Mouse (Mus musculus): ENCODE data around the gene Olfr313. TPM values are rescaled to one million over a fixed set of nuclear protein-coding genes. Genes with fewer than 3 reads are reported as not detected.
"Not testable (repeated sequence)": the region's sequence is repeated elsewhere in the genome, so short reads cannot be mapped to it uniquely, and the experiment has no call there.

The Olfr313 gene
- polyA plus RNA-seq, 1 experiment from 2014 or later, result not detected

DNA sequence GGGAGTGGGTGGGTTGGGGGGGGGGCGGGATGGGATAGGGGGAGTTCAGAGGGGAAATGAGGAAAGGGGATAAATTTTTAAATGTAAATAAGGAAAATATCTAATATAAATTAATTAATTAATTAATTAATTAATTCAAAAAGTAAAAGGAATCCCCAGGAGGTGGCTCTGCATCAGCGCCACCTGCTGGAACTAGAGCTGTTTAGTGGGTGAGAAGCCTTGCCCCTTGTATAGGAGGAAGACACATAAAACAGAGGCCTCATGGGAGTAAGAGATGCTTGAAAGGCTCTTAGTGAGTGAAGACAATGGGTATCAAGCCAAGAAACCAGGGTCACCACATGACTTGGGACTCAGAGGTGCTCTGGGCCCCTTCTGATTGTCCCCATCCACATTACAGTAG, 18.9 kb upstream of the Olfr313 start:
- H3K27ac ChIP-seq (ENCODE audit: low read depth, low read length), result no peak overlapping the region
- no peak overlapping the region for H3K9ac ChIP-seq (ENCODE audit: low read depth, low read length)
- WGBS, result 77% methylated on average over 2 of the region's 2 CpGs
- H3K9me3 ChIP-seq (ENCODE audit: control insufficient read depth, low read length), result no peaks in the 10 kb centered on the region
- H3K36me3 ChIP-seq (ENCODE audit: control insufficient read depth, insufficient read depth, low read length), result no peaks in the 10 kb centered on the region
- no peaks in the 10 kb centered on the region for H3K27me3 ChIP-seq (replicated peaks; ENCODE audit: control insufficient read depth, insufficient read depth, low read length)
- ATAC-seq (replicated peaks; ENCODE audit: low FRiP score) (no peak), DNase-seq (ENCODE audit: low spot score) (no peak)
- no peaks in the 10 kb centered on the region for H3K4me1 ChIP-seq (replicated peaks; ENCODE audit: control insufficient read depth, insufficient read depth, low read length)
- no peak overlapping the region for H3K4me2 ChIP-seq
- H3K4me3 ChIP-seq (ENCODE audit: low read depth, low read length), result no peak overlapping the region

DNA sequence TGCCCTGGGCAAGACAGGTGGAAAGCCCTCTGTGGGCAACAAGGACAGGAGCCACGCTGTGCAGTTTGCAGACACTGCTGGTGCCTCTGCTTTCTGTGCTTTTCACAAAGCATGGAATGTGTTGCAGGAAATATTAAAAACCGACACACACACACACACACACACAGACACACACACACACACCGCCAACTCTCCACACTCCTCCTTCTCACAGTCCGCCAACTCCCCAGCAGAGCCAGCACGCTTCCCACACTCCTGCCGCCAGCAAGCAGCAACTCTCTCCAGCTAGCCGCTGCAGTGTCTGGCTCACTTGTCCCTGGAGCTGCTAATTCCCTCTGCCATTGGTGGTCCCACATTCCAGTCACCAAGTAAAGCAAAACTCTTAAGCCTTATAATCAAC, 17.9 kb upstream of the Olfr313 start:
- Histone ChIP-seq H3K9ac (ENCODE audit: low read depth, low read length) (no peak overlapping the region), H3K4me3 (ENCODE audit: low read depth, low read length) (no peak overlapping the region), H3K27me3 (replicated peaks; ENCODE audit: control insufficient read depth, insufficient read depth, low read length) (no peaks in the 10 kb centered on the region), H3K4me2 (no peak overlapping the region), H3K36me3 (ENCODE audit: control insufficient read depth, insufficient read depth, low read length) (no peaks in the 10 kb centered on the region), H3K4me1 (replicated peaks; ENCODE audit: control insufficient read depth, insufficient read depth, low read length) (no peaks in the 10 kb centered on the region; the same call in 1 of the 2 replicates), H3K9me3 (ENCODE audit: control insufficient read depth, low read length) (no peaks in the 10 kb centered on the region), H3K27ac (ENCODE audit: low read depth, low read length) (no peak overlapping the region)
- ATAC-seq (replicated peaks; ENCODE audit: low FRiP score), result no peak
- no peak for DNase-seq (ENCODE audit: low spot score)
- WGBS, result 80% methylated on average over 7 of the region's 7 CpGs

DNA sequence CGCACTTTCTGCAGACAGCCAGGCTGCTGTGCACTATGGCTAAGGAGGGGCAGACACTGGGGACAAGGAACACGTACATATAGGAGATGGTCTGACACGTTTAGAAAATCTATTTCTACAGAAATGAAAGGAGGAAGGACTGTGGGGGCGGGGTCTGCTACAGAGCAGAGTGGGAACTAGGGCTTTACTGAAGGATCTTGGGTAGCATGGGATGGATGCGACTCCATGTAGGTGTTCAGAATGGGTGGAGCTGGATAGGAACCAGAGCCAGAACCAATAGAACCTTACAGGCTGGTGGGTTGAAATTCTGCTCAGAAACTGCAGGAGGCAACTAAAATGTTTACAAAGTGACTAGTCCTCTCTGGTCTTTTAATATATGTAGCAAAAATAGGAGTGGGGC, 15.1 kb upstream of the Olfr313 start:
- H3K9me3 ChIP-seq (ENCODE audit: control insufficient read depth, low read length), result no peaks in the 10 kb centered on the region
- ATAC-seq (replicated peaks; ENCODE audit: low FRiP score), result no peak
- no peaks in the 10 kb centered on the region for H3K36me3 ChIP-seq (ENCODE audit: control insufficient read depth, insufficient read depth, low read length)
- no peak for DNase-seq (ENCODE audit: low spot score)
- H3K4me2 ChIP-seq, result no peak overlapping the region
- H3K27me3 ChIP-seq (replicated peaks; ENCODE audit: control insufficient read depth, insufficient read depth, low read length), result no peaks in the 10 kb centered on the region
- H3K4me1 ChIP-seq (replicated peaks; ENCODE audit: control insufficient read depth, insufficient read depth, low read length), result no peaks in the 10 kb centered on the region; the same call in 1 of the 2 replicates
- no peak overlapping the region for H3K9ac ChIP-seq (ENCODE audit: low read depth, low read length)
- 66% methylated on average over 5 of the region's 5 CpGs for WGBS
- no peak overlapping the region for H3K4me3 ChIP-seq (ENCODE audit: low read depth, low read length)
- H3K27ac ChIP-seq (ENCODE audit: low read depth, low read length), result no peak overlapping the region

DNA sequence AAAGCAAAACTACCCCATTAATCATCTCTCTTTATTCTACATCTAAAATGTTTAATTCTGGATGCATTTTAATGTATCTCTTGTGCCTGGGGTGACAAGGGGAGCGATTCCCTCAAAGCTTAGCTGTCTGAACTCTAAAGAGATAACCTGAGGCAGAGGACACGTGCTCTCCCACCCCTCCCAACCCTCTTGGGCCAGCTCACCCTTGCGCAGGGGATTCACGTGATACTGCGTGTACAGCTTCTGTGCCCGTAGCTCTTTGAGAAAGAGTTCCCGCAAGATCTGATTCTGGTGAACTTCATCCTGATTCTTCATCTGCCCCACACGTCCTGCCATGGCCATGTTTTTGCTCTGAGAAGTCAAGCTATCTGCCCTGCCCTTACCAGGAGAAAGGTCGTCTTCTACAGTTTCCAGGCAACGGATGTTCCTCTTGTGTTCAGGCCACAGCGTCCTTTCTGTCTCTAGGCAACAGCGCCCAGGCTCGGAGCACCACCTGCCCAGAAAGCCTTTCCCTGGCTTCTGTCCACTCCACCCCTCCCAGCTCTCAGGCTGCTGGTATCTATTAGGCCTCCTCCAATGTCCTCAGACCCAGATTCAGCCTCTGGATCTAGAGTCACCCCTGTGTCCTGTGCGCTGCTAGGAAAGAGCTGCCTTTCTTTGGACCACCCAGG, 13.1 kb upstream of the Olfr313 start, which contains the start of gene Fam183b:
Fam183b (minus strand) TSS at position 403 of the 671 bp plus-strand sequence.
- Histone ChIP-seq H3K27ac (ENCODE audit: low read depth, low read length) (no peak within 1 kb of the TSS), H3K4me1 (replicated peaks; ENCODE audit: control insufficient read depth, insufficient read depth, low read length) (no peaks in the 10 kb centered on the region; the same call in 1 of the 2 replicates), H3K36me3 (ENCODE audit: control insufficient read depth, insufficient read depth, low read length) (no peaks in the 10 kb centered on the region), H3K4me3 (ENCODE audit: low read depth, low read length) (no peak within 1 kb of the TSS), H3K4me2 (no peak within 1 kb of the TSS), H3K9ac (ENCODE audit: low read depth, low read length) (no peak within 1 kb of the TSS), H3K9me3 (ENCODE audit: control insufficient read depth, low read length) (no peaks in the 10 kb centered on the region), H3K27me3 (replicated peaks; ENCODE audit: control insufficient read depth, insufficient read depth, low read length) (no peaks in the 10 kb centered on the region)
- 44% methylated on average over 14 of the region's 14 CpGs for WGBS
- no peak for ATAC-seq (replicated peaks; ENCODE audit: low FRiP score)
- DNase-seq (ENCODE audit: low spot score), result no peak

DNA sequence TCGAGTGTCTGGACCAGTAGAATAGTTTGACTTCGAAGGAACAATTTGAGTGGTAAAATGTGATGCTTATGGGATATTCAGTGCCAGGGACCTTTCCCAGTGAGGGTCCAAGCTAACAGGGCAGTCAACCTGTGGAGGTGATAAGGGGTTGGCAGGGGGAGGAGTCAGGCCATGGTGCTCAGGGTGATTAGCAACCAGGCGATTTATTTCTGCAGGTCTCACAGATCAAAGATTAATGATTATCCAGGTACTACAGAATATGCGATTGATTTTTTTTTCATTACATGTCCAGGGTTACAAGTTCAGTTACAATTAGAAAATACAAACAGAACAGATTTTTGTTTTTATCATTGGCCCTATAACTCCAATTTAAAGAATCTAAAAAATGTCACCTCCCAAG, 10.9 kb upstream of the Olfr313 start:
- H3K4me1 ChIP-seq (replicated peaks; ENCODE audit: control insufficient read depth, insufficient read depth, low read length), result no peaks in the 10 kb centered on the region; the same call in 1 of the 2 replicates
- no peak overlapping the region for H3K4me2 ChIP-seq
- H3K27me3 ChIP-seq (replicated peaks; ENCODE audit: control insufficient read depth, insufficient read depth, low read length), result no peaks in the 10 kb centered on the region
- WGBS, result 68% methylated on average over 4 of the region's 4 CpGs
- ATAC-seq (replicated peaks; ENCODE audit: low FRiP score), result no peak
- no peak overlapping the region for H3K27ac ChIP-seq (ENCODE audit: low read depth, low read length)
- no peak for DNase-seq (ENCODE audit: low spot score)
- no peaks in the 10 kb centered on the region for H3K36me3 ChIP-seq (ENCODE audit: control insufficient read depth, insufficient read depth, low read length)
- no peak overlapping the region for H3K9ac ChIP-seq (ENCODE audit: low read depth, low read length)
- H3K4me3 ChIP-seq (ENCODE audit: low read depth, low read length), result no peak overlapping the region
- H3K9me3 ChIP-seq (ENCODE audit: control insufficient read depth, low read length), result no peaks in the 10 kb centered on the region

DNA sequence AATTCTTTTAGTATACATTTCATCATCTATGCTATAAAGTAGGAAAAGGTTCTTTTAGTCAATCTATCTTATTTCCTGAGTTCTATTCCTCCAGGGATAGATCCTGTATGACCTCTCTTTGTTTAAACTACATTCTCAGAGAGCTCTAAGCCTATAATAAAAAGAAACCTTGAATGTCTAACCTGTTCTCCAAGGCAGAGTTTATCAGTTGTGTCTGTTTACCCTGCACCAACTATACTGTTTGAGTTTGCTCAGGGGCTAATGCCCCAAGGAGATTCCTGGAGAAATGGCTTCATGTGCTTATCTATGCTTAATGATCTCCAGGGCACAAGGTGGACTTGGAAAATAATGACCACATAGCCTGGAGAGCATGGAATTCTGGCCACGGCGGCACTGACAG, 10.4 kb upstream of the Olfr313 start:
- Histone ChIP-seq H3K4me2 (no peak overlapping the region), H3K36me3 (ENCODE audit: control insufficient read depth, insufficient read depth, low read length) (no peaks in the 10 kb centered on the region), H3K4me1 (replicated peaks; ENCODE audit: control insufficient read depth, insufficient read depth, low read length) (no peaks in the 10 kb centered on the region; the same call in 1 of the 2 replicates), H3K27ac (ENCODE audit: low read depth, low read length) (no peak overlapping the region), H3K4me3 (ENCODE audit: low read depth, low read length) (no peak overlapping the region), H3K27me3 (replicated peaks; ENCODE audit: control insufficient read depth, insufficient read depth, low read length) (no peaks in the 10 kb centered on the region), H3K9ac (ENCODE audit: low read depth, low read length) (no peak overlapping the region), H3K9me3 (ENCODE audit: control insufficient read depth, low read length) (no peaks in the 10 kb centered on the region)
- 57% methylated on average over 2 of the region's 2 CpGs for WGBS
- DNase-seq (ENCODE audit: low spot score) (no peak), ATAC-seq (replicated peaks; ENCODE audit: low FRiP score) (no peak)

DNA sequence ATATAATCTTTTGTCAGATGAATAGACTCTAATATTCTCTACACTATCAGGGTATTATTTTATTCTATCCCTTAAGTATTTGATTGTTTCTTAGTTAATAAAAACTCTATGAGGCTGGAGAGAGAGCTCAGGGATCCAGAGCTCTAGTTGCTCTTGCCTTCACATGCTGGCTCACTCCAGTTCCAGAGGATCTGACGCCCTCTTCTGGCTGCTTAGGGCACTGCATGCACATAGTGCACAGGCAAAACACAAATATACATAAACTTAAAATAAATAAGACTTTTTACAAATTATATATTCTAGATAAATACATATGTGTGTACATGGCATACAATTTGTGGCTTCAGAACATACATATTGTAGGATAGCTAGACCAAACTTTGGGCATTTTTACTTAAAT, 2.8 kb upstream of the Olfr313 start:
- H3K27ac ChIP-seq (ENCODE audit: low read depth, low read length), result no peak overlapping the region
- WGBS, result 10% methylated on average over 1 of the region's 1 CpGs
- no peaks in the 10 kb centered on the region for H3K36me3 ChIP-seq (ENCODE audit: control insufficient read depth, insufficient read depth, low read length)
- no peaks in the 10 kb centered on the region for H3K4me1 ChIP-seq (replicated peaks; ENCODE audit: control insufficient read depth, insufficient read depth, low read length)
- H3K27me3 ChIP-seq (replicated peaks; ENCODE audit: control insufficient read depth, insufficient read depth, low read length), result no peaks in the 10 kb centered on the region
- ATAC-seq (replicated peaks; ENCODE audit: low FRiP score), result no peak
- no peak overlapping the region for H3K4me2 ChIP-seq
- DNase-seq (ENCODE audit: low spot score), result no peak
- no peaks in the 10 kb centered on the region for H3K9me3 ChIP-seq (ENCODE audit: control insufficient read depth, low read length)
- H3K9ac ChIP-seq (ENCODE audit: low read depth, low read length), result no peak overlapping the region
- H3K4me3 ChIP-seq (ENCODE audit: low read depth, low read length), result no peak overlapping the region

DNA sequence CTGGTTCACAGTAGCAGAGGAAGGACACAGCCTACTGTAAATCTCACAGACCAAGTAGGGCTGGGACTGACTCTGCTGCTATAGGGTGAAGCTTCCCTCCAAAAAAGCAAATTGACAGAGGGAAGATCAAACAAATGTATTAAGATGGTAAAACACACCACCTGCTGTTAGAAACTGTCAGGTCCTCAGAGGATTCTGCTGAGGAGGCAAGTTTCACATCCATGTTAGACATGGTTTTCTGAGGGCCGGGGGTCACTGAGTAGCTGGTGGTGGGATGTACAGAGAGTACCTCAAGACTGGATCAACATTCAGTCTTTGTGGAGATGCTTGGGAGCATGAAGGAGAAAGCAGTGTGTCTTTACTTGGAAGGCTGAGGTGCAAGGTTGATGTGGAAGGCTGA, 876 bp downstream of the Olfr313 start:
- ATAC-seq (replicated peaks; ENCODE audit: low FRiP score), result no peak
- Histone ChIP-seq H3K27me3 (replicated peaks; ENCODE audit: control insufficient read depth, insufficient read depth, low read length) (no peaks in the 10 kb centered on the region), H3K4me3 (ENCODE audit: low read depth, low read length) (no peak overlapping the region), H3K9me3 (ENCODE audit: control insufficient read depth, low read length) (no peaks in the 10 kb centered on the region), H3K4me2 (no peak overlapping the region), H3K27ac (ENCODE audit: low read depth, low read length) (no peak overlapping the region), H3K36me3 (ENCODE audit: control insufficient read depth, insufficient read depth, low read length) (no peaks in the 10 kb centered on the region), H3K4me1 (replicated peaks; ENCODE audit: control insufficient read depth, insufficient read depth, low read length) (no peaks in the 10 kb centered on the region), H3K9ac (ENCODE audit: low read depth, low read length) (no peak overlapping the region)
- DNase-seq (ENCODE audit: low spot score), result no peak
- WGBS, result 71% methylated on average over 1 of the region's 1 CpGs

DNA sequence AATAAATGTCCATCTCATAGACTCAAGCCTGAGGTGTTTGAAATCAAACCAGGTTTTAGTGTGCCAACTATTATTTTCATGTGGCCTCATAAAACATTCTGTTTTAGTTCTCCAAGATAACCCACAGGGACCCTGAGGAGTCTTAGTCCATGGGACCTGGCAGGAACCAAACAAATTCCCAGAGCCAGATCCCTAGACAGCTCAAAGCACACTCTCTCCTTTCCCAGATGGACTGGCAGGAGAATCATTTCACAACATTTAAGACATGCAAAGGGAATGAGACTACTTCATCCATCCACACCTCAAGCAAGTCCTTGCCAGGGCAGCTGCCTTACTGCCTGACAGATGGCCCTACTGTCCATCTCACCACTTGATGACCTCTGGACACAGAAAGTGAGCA, 14.1 kb downstream of the Olfr313 start, which contains the start of gene Olfr312:
Olfr312 (plus strand) TSS at position 301 of the 400 bp plus-strand sequence.
- H3K4me1 ChIP-seq (replicated peaks; ENCODE audit: control insufficient read depth, insufficient read depth, low read length); H3K27ac ChIP-seq (ENCODE audit: low read depth, low read length); H3K4me2 ChIP-seq; H3K36me3 ChIP-seq (ENCODE audit: control insufficient read depth, insufficient read depth, low read length); ATAC-seq (replicated peaks; ENCODE audit: low FRiP score); H3K9me3 ChIP-seq (ENCODE audit: control insufficient read depth, low read length); H3K4me3 ChIP-seq (ENCODE audit: low read depth, low read length); DNase-seq (ENCODE audit: low spot score); H3K9ac ChIP-seq (ENCODE audit: low read depth, low read length); H3K27me3 ChIP-seq (replicated peaks; ENCODE audit: control insufficient read depth, insufficient read depth, low read length): not testable (repeated sequence)

All from liver, embryonic 11.5 days (tissue).